ENCODE assay signal across 13 mouse cellular contexts in the genomic region with DNA sequence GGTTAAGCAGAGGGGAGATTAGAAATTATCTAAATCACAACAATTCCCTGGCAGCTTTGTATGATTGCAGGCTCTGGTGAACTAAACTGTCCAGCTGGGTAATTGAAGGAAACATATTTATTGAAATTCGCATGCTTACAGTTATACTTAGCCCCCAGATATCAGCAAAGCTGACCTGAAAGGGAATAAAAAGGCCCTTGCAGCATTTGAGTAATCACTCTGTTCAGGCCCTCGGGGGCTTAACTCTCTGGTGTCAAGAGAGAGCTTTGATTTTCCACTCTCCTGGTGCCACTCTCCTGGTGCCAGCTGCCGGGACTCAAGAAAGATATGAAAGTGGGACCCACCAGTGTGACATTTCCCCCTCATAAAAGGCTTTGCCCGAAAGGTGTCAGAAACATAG.
"Had no signal": no experiment of that assay in that cellular context is flagged by ENCODE, and none has a peak within 500 bp of the region (broad histone marks: within the 10 kb centered on the region; RNA-seq: fewer than 3 reads in every experiment).

No protein-coding gene starts in this region.

- H3K27me3 ChIP-seq: intestine, embryonic 15.5 days; limb, embryonic 12.5 days had no signal

- H3K9me3 ChIP-seq: intestine, embryonic 15.5 days; limb, embryonic 12.5 days had no signal

- H3K4me3 ChIP-seq: intestine, embryonic 15.5 days; layer of hippocampus, adult 2 months; limb, embryonic 12.5 days had no signal

- H3K4me2 ChIP-seq: intestine, embryonic 15.5 days; limb, embryonic 12.5 days had no signal

- H3K9ac ChIP-seq: intestine, embryonic 15.5 days; limb, embryonic 12.5 days; liver, embryonic 14.5 days had no signal

- H3K27ac ChIP-seq: intestine, embryonic 15.5 days; layer of hippocampus, adult 2 months; limb, embryonic 12.5 days; liver, embryonic 14.5 days had no signal

- ATAC-seq: intestine, embryonic 15.5 days; lung, postnatal 0 days had no signal

- H3K4me1 ChIP-seq: intestine, embryonic 15.5 days had no signal

- H3K36me3 ChIP-seq: intestine, embryonic 15.5 days; limb, embryonic 12.5 days had no signal

- DNase-seq: kidney, adult 18-20 months; liver; lung, adult 2 months; lung, postnatal 36 days; right cerebral cortex, postnatal 4 days; spleen, adult 18-20 months; thymus, adult 2 months; thymus, postnatal 25 days had no signal
